Mouse (Mus musculus): Measurements from ENCODE around the gene C2cd5. TPM values are rescaled to one million over a fixed set of nuclear protein-coding genes. Genes with fewer than 3 reads are reported as not detected.

C2cd5 gene
- polyA plus RNA-seq, 1 experiment from 2014 or later: 32.7 TPM

Other genes with a start within 250 kb of the C2cd5 start
- 0.90 and 1.1 TPM in 2 replicates for gene St8sia1, start 135.7 kb downstream of the C2cd5 start, polyA plus RNA-seq (2014; fragmentation: Nextera tagmentation; extraction: Ambion mirVana)
- gene Etnk1, start 67.1 kb upstream of the C2cd5 start, polyA plus RNA-seq (2014; fragmentation: Nextera tagmentation; extraction: Ambion mirVana): 24.2 and 25.2 TPM in 2 replicates